Mouse (Mus musculus): ENCODE data around the gene Clcn1.

DNA sequence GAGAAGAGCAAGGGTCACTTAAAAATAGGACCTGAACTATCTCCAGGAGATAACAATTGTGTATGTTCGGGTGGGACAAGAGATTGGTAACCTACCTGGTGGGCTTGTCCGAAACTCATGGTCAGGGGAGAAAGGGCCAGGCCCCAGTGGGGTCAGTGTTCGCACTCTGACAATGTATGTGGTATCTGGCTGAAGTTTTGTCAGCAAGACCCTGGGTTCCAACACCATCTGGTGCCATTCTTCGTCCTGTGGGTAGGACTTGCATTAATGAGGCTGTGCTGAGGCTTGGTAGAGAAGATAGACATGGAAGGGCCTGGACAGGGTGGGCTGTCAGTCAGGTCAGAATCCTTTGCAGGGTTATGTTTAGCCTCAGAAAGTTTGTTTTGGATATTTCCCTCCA, 77.6 kb downstream of the Clcn1 start:
- no peak for TF ChIP-seq CTCF (IDR thresholded peaks at IDR 0.05; ENCODE audit: control insufficient read depth, insufficient read depth, insufficient read length)
- no peak for TF ChIP-seq MAX (IDR thresholded peaks at IDR 0.05)
- TF ChIP-seq USF1 (IDR thresholded peaks at IDR 0.05; ENCODE audit: low read depth), result no peak
- no peak for TF ChIP-seq MYOD1 (IDR thresholded peaks at IDR 0.05; ENCODE audit: control insufficient read depth, insufficient read length, low read depth)
- no peak for TF ChIP-seq FOSL1 (IDR thresholded peaks at IDR 0.05; ENCODE audit: insufficient read depth, low read length, poor library complexity, severe bottlenecking)

All from C2C12 (cell line).